27 mouse cellular contexts compared by ENCODE assay signal in genomic region chr4:154702931-154703330, GRCm38 (mm10). TPM values are rescaled to one million over a fixed set of nuclear protein-coding genes. Genes with fewer than 3 reads are reported as not detected.
DNase-seq lines count a peak whose midpoint lies in the region; ATAC-seq lines count a peak whose summit lies in the region.
"Had no signal": no experiment of that assay in that cellular context is flagged by ENCODE, and none has a peak within 500 bp of the region (broad histone marks: within the 10 kb centered on the region; RNA-seq: fewer than 3 reads in every experiment).

No protein-coding gene starts in this region.

- H3K4me2 ChIP-seq in forebrain, embryonic 11.5 days (ENCODE audit: low read depth, low read length, severe bottlenecking) = no peak overlapping the region
- no peak overlapping the region for H3K4me2 ChIP-seq in forebrain, embryonic 16.5 days (ENCODE audit: low read length)
- no peak overlapping the region for H3K4me2 ChIP-seq in intestine, embryonic 14.5 days (ENCODE audit: low read length)
- H3K4me2 ChIP-seq in intestine, embryonic 15.5 days (replicated peaks) = no peak overlapping the region
- H3K4me2 ChIP-seq in hindbrain, embryonic 14.5 days (replicated peaks) = no peak overlapping the region
- H3K4me2 ChIP-seq: heart, embryonic 11.5 days; heart, embryonic 15.5 days; hindbrain, embryonic 15.5 days had no signal

- DNase-seq in forebrain, embryonic 11.5 days (ENCODE audit: low spot score) = peak; percentile 31
- peak; percentile 44 for DNase-seq in intestine, embryonic 14.5 days (ENCODE audit: low spot score)
- DNase-seq in testis, postnatal 10 days (ENCODE audit: low spot score) = peak; percentile 24
- no peak for DNase-seq in testis, postnatal 14 days (ENCODE audit: low spot score)
- DNase-seq in midbrain, embryonic 10.5 days (ENCODE audit: low spot score) = no peak
- DNase-seq in hindbrain, embryonic 14.5 days (ENCODE audit: low spot score) = no peak
- DNase-seq: adrenal gland, adult 8-10 months; adrenal gland, postnatal 25 days; cerebellum, adult 11-12 months; cerebellum, adult 9-10 months; cerebellum, postnatal 14 days; gastrocnemius, postnatal 25 days; heart, postnatal 10 days; heart, postnatal 4 days had no signal

- no peak overlapping the region for H3K4me3 ChIP-seq in forebrain, embryonic 11.5 days (ENCODE audit: low read depth, low read length)
- no peak overlapping the region for H3K4me3 ChIP-seq in forebrain, embryonic 16.5 days (replicated peaks; ENCODE audit: low read length)
- H3K4me3 ChIP-seq in intestine, embryonic 14.5 days (ENCODE audit: low read depth, low read length) = no peak overlapping the region
- H3K4me3 ChIP-seq in intestine, embryonic 15.5 days (replicated peaks) = no peak overlapping the region
- H3K4me3 ChIP-seq in midbrain, embryonic 10.5 days = no peak overlapping the region
- H3K4me3 ChIP-seq in hindbrain, embryonic 14.5 days (replicated peaks; ENCODE audit: low read length) = no peak overlapping the region
- H3K4me3 ChIP-seq: forebrain, embryonic 10.5 days; heart, adult 2 months; heart, embryonic 15.5 days; hindbrain, embryonic 15.5 days had no signal

- no peaks in the 10 kb centered on the region for H3K27me3 ChIP-seq in forebrain, embryonic 11.5 days (ENCODE audit: control insufficient read depth, insufficient read depth, low read length)
- H3K27me3 ChIP-seq in forebrain, embryonic 16.5 days (replicated peaks; ENCODE audit: control insufficient read depth, insufficient read depth, low read length) = no peaks in the 10 kb centered on the region
- H3K27me3 ChIP-seq in intestine, embryonic 14.5 days (replicated peaks; ENCODE audit: control insufficient read depth, insufficient read depth, low read length) = no peaks in the 10 kb centered on the region
- no peaks in the 10 kb centered on the region for H3K27me3 ChIP-seq in intestine, embryonic 15.5 days (replicated peaks)
- peaks cover 10% of the 10 kb centered on the region; the same call in 1 of the 2 replicates for H3K27me3 ChIP-seq in midbrain, embryonic 10.5 days (ENCODE audit: low read depth, poor library complexity, severe bottlenecking)
- no peaks in the 10 kb centered on the region for H3K27me3 ChIP-seq in hindbrain, embryonic 14.5 days (ENCODE audit: control insufficient read depth, insufficient read depth, low read length)
- H3K27me3 ChIP-seq: hindbrain, embryonic 15.5 days had no signal

- no peaks in the 10 kb centered on the region for H3K36me3 ChIP-seq in forebrain, embryonic 11.5 days (ENCODE audit: control insufficient read depth, insufficient read depth, low read length)
- H3K36me3 ChIP-seq in forebrain, embryonic 16.5 days (ENCODE audit: control insufficient read depth, insufficient read depth) = no peaks in the 10 kb centered on the region
- H3K36me3 ChIP-seq in intestine, embryonic 14.5 days (ENCODE audit: control insufficient read depth, insufficient read depth, low read length) = no peaks in the 10 kb centered on the region
- no peaks in the 10 kb centered on the region for H3K36me3 ChIP-seq in intestine, embryonic 15.5 days
- H3K36me3 ChIP-seq in midbrain, embryonic 10.5 days = no peaks in the 10 kb centered on the region
- no peaks in the 10 kb centered on the region for H3K36me3 ChIP-seq in hindbrain, embryonic 14.5 days (replicated peaks; ENCODE audit: control insufficient read depth, insufficient read depth)
- H3K36me3 ChIP-seq: forebrain, embryonic 10.5 days; heart, embryonic 15.5 days; hindbrain, embryonic 15.5 days had no signal

- no peak overlapping the region for H3K27ac ChIP-seq in forebrain, embryonic 11.5 days (ENCODE audit: low read depth, low read length)
- H3K27ac ChIP-seq in forebrain, embryonic 16.5 days (ENCODE audit: low read length) = no peak overlapping the region
- H3K27ac ChIP-seq in intestine, embryonic 14.5 days (ENCODE audit: low read depth) = no peak overlapping the region
- H3K27ac ChIP-seq in intestine, embryonic 15.5 days = no peak overlapping the region
- no peak overlapping the region for H3K27ac ChIP-seq in midbrain, embryonic 10.5 days (replicated peaks)
- H3K27ac ChIP-seq in hindbrain, embryonic 14.5 days = no peak overlapping the region
- H3K27ac ChIP-seq: forebrain, embryonic 10.5 days; heart, adult 2 months; heart, embryonic 15.5 days; hindbrain, embryonic 15.5 days had no signal

- 92% methylated on average over 7 of the region's 7 CpGs for WGBS in forebrain, embryonic 11.5 days
- WGBS in forebrain, embryonic 16.5 days = 87% methylated on average over 7 of the region's 7 CpGs
- 86% methylated on average over 7 of the region's 7 CpGs for WGBS in intestine, embryonic 14.5 days
- WGBS in intestine, embryonic 15.5 days = 80% methylated on average over 7 of the region's 7 CpGs
- WGBS in midbrain, embryonic 10.5 days = 83% methylated on average over 7 of the region's 7 CpGs
- WGBS in hindbrain, embryonic 14.5 days = 89% methylated on average over 7 of the region's 7 CpGs

- H3K9ac ChIP-seq in forebrain, embryonic 11.5 days (ENCODE audit: low read length) = no peak overlapping the region
- H3K9ac ChIP-seq in forebrain, embryonic 16.5 days (replicated peaks; ENCODE audit: low read depth, low read length) = no peak overlapping the region
- no peak overlapping the region for H3K9ac ChIP-seq in intestine, embryonic 14.5 days (ENCODE audit: low read length)
- H3K9ac ChIP-seq in intestine, embryonic 15.5 days = no peak overlapping the region
- no peak overlapping the region for H3K9ac ChIP-seq in hindbrain, embryonic 14.5 days
- H3K9ac ChIP-seq: heart, embryonic 15.5 days; hindbrain, embryonic 15.5 days had no signal

- H3K4me1 ChIP-seq in forebrain, embryonic 11.5 days (replicated peaks; ENCODE audit: control insufficient read depth, insufficient read depth, low read length) = no peaks in the 10 kb centered on the region
- H3K4me1 ChIP-seq in forebrain, embryonic 16.5 days (replicated peaks; ENCODE audit: control insufficient read depth, insufficient read depth, low read length) = peaks cover 5% of the 10 kb centered on the region; the same call in 1 of the 2 replicates
- no peaks in the 10 kb centered on the region for H3K4me1 ChIP-seq in intestine, embryonic 14.5 days (replicated peaks; ENCODE audit: control insufficient read depth, insufficient read depth, low read length)
- no peaks in the 10 kb centered on the region for H3K4me1 ChIP-seq in intestine, embryonic 15.5 days (replicated peaks)
- H3K4me1 ChIP-seq in midbrain, embryonic 10.5 days = peaks cover 1% of the 10 kb centered on the region; the same call in 1 of the 2 replicates
- H3K4me1 ChIP-seq in hindbrain, embryonic 14.5 days (replicated peaks; ENCODE audit: control insufficient read depth, insufficient read depth, low read length) = 0 out of 2 replicates have a peak, but pooled peaks cover 1% of the 10 kb centered on the region
- H3K4me1 ChIP-seq: hindbrain, embryonic 15.5 days had no signal

- no peaks in the 10 kb centered on the region for H3K9me3 ChIP-seq in forebrain, embryonic 11.5 days (ENCODE audit: control insufficient read depth, low read length)
- H3K9me3 ChIP-seq in forebrain, embryonic 16.5 days (ENCODE audit: control insufficient read depth, low read length) = no peaks in the 10 kb centered on the region
- no peaks in the 10 kb centered on the region for H3K9me3 ChIP-seq in intestine, embryonic 14.5 days (ENCODE audit: control insufficient read depth, low read length)
- no peaks in the 10 kb centered on the region for H3K9me3 ChIP-seq in intestine, embryonic 15.5 days
- H3K9me3 ChIP-seq in midbrain, embryonic 10.5 days (replicated peaks) = no peaks in the 10 kb centered on the region
- H3K9me3 ChIP-seq in hindbrain, embryonic 14.5 days (ENCODE audit: control insufficient read depth, low read length) = no peaks in the 10 kb centered on the region
- H3K9me3 ChIP-seq: forebrain, embryonic 10.5 days; heart, embryonic 15.5 days; hindbrain, embryonic 15.5 days had no signal

- no peak for ATAC-seq in forebrain, embryonic 11.5 days (replicated peaks; ENCODE audit: low FRiP score)
- no peak for ATAC-seq in forebrain, embryonic 16.5 days
- no peak for ATAC-seq in intestine, embryonic 14.5 days (replicated peaks; ENCODE audit: low FRiP score, low TSS enrichment, low read depth)
- no peak for ATAC-seq in intestine, embryonic 15.5 days
- ATAC-seq in hindbrain, embryonic 14.5 days (ENCODE audit: low FRiP score) = no peak
- ATAC-seq: activated CD4-positive, CD25-positive, alpha-beta regulatory T cell, adult 4 months; forebrain, embryonic 14.5 days had no signal

RNA-seq across cellular contexts. Expression of gene Actrt2, which starts 35.3 kb away (rescaled TPM):
- polyA plus RNA-seq in forebrain, embryonic 11.5 days (2014; fragmentation: Nextera tagmentation; extraction: Ambion mirVana) = not detected in 2 replicates
- polyA plus RNA-seq in forebrain, embryonic 16.5 days (2015; fragmentation: Nextera tagmentation; extraction: Ambion mirVana) = not detected in 2 replicates
- polyA plus RNA-seq in intestine, embryonic 14.5 days (2014; fragmentation: Nextera tagmentation; extraction: Ambion mirVana) = not detected in 2 replicates
- not detected in 2 replicates for polyA plus RNA-seq in intestine, embryonic 15.5 days (2015; fragmentation: Nextera tagmentation; extraction: Ambion mirVana)
- polyA plus RNA-seq in midbrain, embryonic 10.5 days (2016; fragmentation: Nextera tagmentation; extraction: Ambion mirVana) = not detected in 2 replicates
- not detected in 2 replicates for polyA plus RNA-seq in hindbrain, embryonic 14.5 days (2014; fragmentation: Nextera tagmentation; extraction: Ambion mirVana)
- polyA plus RNA-seq: activated CD4-positive, CD25-positive, alpha-beta regulatory T cell, adult 4 months; brain, embryonic 14.5 days; embryonic facial prominence, embryonic 11.5 days; embryonic facial prominence, embryonic 14.5 days; forebrain, embryonic 10.5 days; forebrain, embryonic 14.5 days; heart, embryonic 11.5 days; heart, embryonic 15.5 days; hindbrain, embryonic 11.5 days; hindbrain, embryonic 15.5 days had no signal

Comparison
In these comparisons a context has a peak if more than half of its experiments do, and no peak if none do; other contexts are left out.
1. DNase-seq: peak in forebrain, embryonic 11.5 days (single experiment), intestine, embryonic 14.5 days (single experiment) and testis, postnatal 10 days (single experiment); none in testis, postnatal 14 days (single experiment), midbrain, embryonic 10.5 days (single experiment) and hindbrain, embryonic 14.5 days (single experiment).